In genomic region chr4:141312513-141313131, GRCm38 (mm10) we compare ENCODE assay signal across 10 mouse cellular contexts. TPM values are rescaled to one million over a fixed set of nuclear protein-coding genes. Genes with fewer than 3 reads are reported as not detected.
DNase-seq lines count a peak whose midpoint lies in the region; ATAC-seq and TF ChIP-seq lines count a peak whose summit lies in the region.
"Had no signal": no experiment of that assay in that cellular context is flagged by ENCODE, and none has a peak within 500 bp of the region (broad histone marks: within the 10 kb centered on the region; RNA-seq: fewer than 3 reads in every experiment).

No protein-coding gene starts in this region.

- H3K4me1 ChIP-seq in heart, embryonic 13.5 days, result peaks cover 86% of the 10 kb centered on the region
- H3K4me1 ChIP-seq in E14TG2a.4 (replicated peaks; ENCODE audit: low read depth, low read length), result peaks cover 98% of the 10 kb centered on the region
- H3K4me1 ChIP-seq in liver, embryonic 14.5 days (replicated peaks; ENCODE audit: control insufficient read depth in 2 of 2, insufficient read depth in 2 of 2, low read length in 1 of 2), result peaks cover 3 to 24% of the 10 kb centered on the region in 2 experiments

- no peak for ATAC-seq in heart, embryonic 13.5 days (ENCODE audit: extremely low read depth, insufficient number of reproducible peaks, low FRiP score, low TSS enrichment)
- peak; percentile 10; the same call in 1 of the 2 replicates for ATAC-seq in liver, embryonic 14.5 days (ENCODE audit: insufficient read depth)
- ATAC-seq in megakaryocyte progenitor cell, adult 5-6 weeks (replicated peaks; ENCODE audit: poor library complexity), result no peak
- ATAC-seq: forebrain, embryonic 14.5 days had no signal

- H3K27me3 ChIP-seq in heart, embryonic 13.5 days (replicated peaks), result no peaks in the 10 kb centered on the region
- no peaks in the 10 kb centered on the region for H3K27me3 ChIP-seq in E14TG2a.4 (ENCODE audit: insufficient read depth, low read length)
- no peaks in the 10 kb centered on the region for H3K27me3 ChIP-seq in liver, embryonic 14.5 days (ENCODE audit: control insufficient read depth, insufficient read depth, low read length)

- TF ChIP-seq EP300 in liver, embryonic 14.5 days (IDR thresholded peaks at IDR 0.05; ENCODE audit: low read depth), result no peak

- 48% methylated on average over 17 of the region's 17 CpGs for WGBS in heart, embryonic 13.5 days
- WGBS in liver, embryonic 14.5 days (ENCODE audit: insufficient replicate concordance), result 28% methylated on average over 17 of the region's 17 CpGs

- no peak for DNase-seq in heart, adult 11 months
- DNase-seq in kidney, adult 8-10 months, result peak; percentile 61 to 69
- no peak for DNase-seq in liver, embryonic 14.5 days (ENCODE audit: low read depth in 3 of 3, low spot score in 3 of 3)
- no peak for DNase-seq in cerebellum, adult 9-10 months
- DNase-seq in spleen, postnatal 14 days (ENCODE audit: low spot score in 2 of 2), result no peak
- DNase-seq: heart, adult 18-20 months had no signal

- H3K4me3 ChIP-seq in heart, embryonic 13.5 days, result no peak overlapping the region
- H3K4me3 ChIP-seq in E14TG2a.4 (replicated peaks; ENCODE audit: low read length), result peak overlapping the region; percentile 66
- no peak overlapping the region for H3K4me3 ChIP-seq in liver, embryonic 14.5 days (ENCODE audit: insufficient read depth in 1 of 2, low read depth in 2 of 2, low read length in 2 of 2)

- H3K9me3 ChIP-seq in heart, embryonic 13.5 days, result no peaks in the 10 kb centered on the region
- no peaks in the 10 kb centered on the region for H3K9me3 ChIP-seq in E14TG2a.4 (ENCODE audit: low read length)
- no peaks in the 10 kb centered on the region for H3K9me3 ChIP-seq in liver, embryonic 14.5 days (ENCODE audit: control insufficient read depth, low read length)

- TF ChIP-seq CTCF in E14TG2a.4 (conservative IDR thresholded peaks at IDR 0.05; ENCODE audit: low read length), result no peak
- TF ChIP-seq CTCF in liver, embryonic 14.5 days (IDR thresholded peaks at IDR 0.05; ENCODE audit: low read depth), result no peak

- H3K4me2 ChIP-seq in heart, embryonic 13.5 days, result peak overlapping the region; percentile 20; the same call in 1 of the 2 replicates
- H3K4me2 ChIP-seq in liver, embryonic 14.5 days (ENCODE audit: low read depth), result no peak overlapping the region

- H3K27ac ChIP-seq in heart, embryonic 13.5 days (replicated peaks), result peak overlapping the region; percentile 97
- H3K27ac ChIP-seq in liver, embryonic 14.5 days, result no peak overlapping the region

- peak overlapping the region; percentile 59 for H3K9ac ChIP-seq in heart, embryonic 13.5 days
- no peak overlapping the region for H3K9ac ChIP-seq in liver, embryonic 14.5 days (replicated peaks)

- peaks cover 32% of the 10 kb centered on the region for H3K36me3 ChIP-seq in heart, embryonic 13.5 days
- H3K36me3 ChIP-seq in E14TG2a.4 (ENCODE audit: insufficient read depth, low read length), result peaks cover 99% of the 10 kb centered on the region
- H3K36me3 ChIP-seq in liver, embryonic 14.5 days (replicated peaks; ENCODE audit: control insufficient read depth, insufficient read depth, low read depth), result no peaks in the 10 kb centered on the region

RNA-seq across cellular contexts. Expression of gene Epha2, which starts 11.6 kb away (rescaled TPM):
- polyA plus RNA-seq in heart, embryonic 13.5 days (2015; fragmentation: Nextera tagmentation; extraction: Ambion mirVana), result 4.0 and 4.3 TPM in 2 replicates
- 1.6 TPM in 2 replicates for polyA plus RNA-seq in liver, embryonic 14.5 days (2012; rRNA removed)
- polyA plus RNA-seq in liver, embryonic 14.5 days (2014; fragmentation: Nextera tagmentation; extraction: Ambion mirVana), result 0.29 and 0.45 TPM in 2 replicates
- 0.46 and 0.49 TPM in 2 replicates for total RNA-seq in megakaryocyte progenitor cell, adult 5-6 weeks (2015)
- total RNA-seq in megakaryocyte progenitor cell, adult 5-6 weeks (2017), result 0.14 and 0.50 TPM in 2 replicates

RNA-seq across cellular contexts. Expression of gene Fam131c, which starts 55.4 kb away (rescaled TPM):
- 1.2 TPM in 2 replicates for polyA plus RNA-seq in heart, embryonic 13.5 days (2015; fragmentation: Nextera tagmentation; extraction: Ambion mirVana)
- polyA plus RNA-seq in liver, embryonic 14.5 days (2012; rRNA removed), result 0.03 and 0.09 TPM in 2 replicates
- 0.09 TPM in 1 of 2 replicates, not detected in the other for polyA plus RNA-seq in liver, embryonic 14.5 days (2014; fragmentation: Nextera tagmentation; extraction: Ambion mirVana)
- not detected in 2 replicates for total RNA-seq in megakaryocyte progenitor cell, adult 5-6 weeks (2015)
- not detected in 2 replicates for total RNA-seq in megakaryocyte progenitor cell, adult 5-6 weeks (2017)

Comparison
In these comparisons a context has a peak if more than half of its experiments do, and no peak if none do; other contexts are left out.
1. DNase-seq: peak in kidney, adult 8-10 months (2 of 2); none in heart, adult 11 months (single experiment), liver, embryonic 14.5 days (0 of 3), cerebellum, adult 9-10 months (single experiment) and spleen, postnatal 14 days (0 of 2).